Mouse (Mus musculus): ENCODE results near the gene Farsb. TPM values are rescaled to one million over a fixed set of nuclear protein-coding genes. Genes with fewer than 3 reads are reported as not detected.

The Farsb gene
- polyA plus RNA-seq, 2 experiments, result 38.6 to 111 TPM

DNA sequence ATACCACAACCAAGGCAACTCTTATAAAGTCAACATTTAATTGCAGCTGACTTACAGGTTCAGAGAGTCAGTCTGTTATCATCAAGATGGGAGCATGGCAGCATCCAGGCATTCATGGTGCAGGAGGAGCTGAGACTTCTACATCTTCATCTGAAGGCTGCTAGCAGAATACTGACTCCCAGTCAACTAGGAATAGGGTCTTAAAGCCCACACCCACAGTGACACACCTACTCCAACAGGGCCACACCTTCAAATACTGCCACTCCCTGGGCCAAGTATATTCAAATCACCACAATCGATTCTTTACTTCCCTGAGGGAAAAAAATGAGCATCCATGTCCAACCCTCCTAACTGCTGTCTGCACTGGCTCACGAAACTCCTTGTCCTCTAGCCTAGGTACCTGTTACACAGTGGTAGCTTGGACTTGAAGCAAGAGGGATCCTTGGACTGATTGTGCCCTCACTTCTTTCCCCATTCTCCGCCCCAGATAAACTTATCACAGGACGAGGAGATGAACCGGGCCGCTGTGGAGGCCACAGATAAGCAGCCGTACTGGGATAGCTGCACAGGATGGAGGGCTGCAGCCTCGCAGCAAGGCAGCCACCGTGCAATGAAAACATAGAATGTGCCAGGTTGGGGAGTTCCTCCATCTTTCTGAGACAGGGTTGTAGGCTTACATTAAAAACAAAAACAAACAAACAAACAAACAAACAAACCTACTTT lies 45.9 kb upstream of the Farsb start:
- ATAC-seq (ENCODE audit: insufficient read depth) (peak; percentile 79), DNase-seq (ENCODE audit: low read depth in 3 of 3, low spot score in 3 of 3) (peak in 1 of 3 experiments; percentile 19)
- Histone ChIP-seq H3K27me3 (ENCODE audit: control insufficient read depth, insufficient read depth, low read length) (no peaks in the 10 kb centered on the region; the same call in 1 of the 2 replicates), H3K4me3 (ENCODE audit: insufficient read depth in 1 of 2, low read depth in 2 of 2, low read length in 2 of 2) (no peak overlapping the region), H3K4me1 (replicated peaks; ENCODE audit: control insufficient read depth in 2 of 2, insufficient read depth in 2 of 2, low read length in 1 of 2) (peaks cover 0 to 4% of the 10 kb centered on the region in 2 experiments; a peak in 1 of 4 replicates), H3K36me3 (replicated peaks; ENCODE audit: control insufficient read depth, insufficient read depth, low read depth) (no peaks in the 10 kb centered on the region), H3K9ac (replicated peaks) (no peak overlapping the region), H3K27ac (no peak overlapping the region), H3K4me2 (ENCODE audit: low read depth) (no peak overlapping the region), H3K9me3 (ENCODE audit: control insufficient read depth, low read length) (no peaks in the 10 kb centered on the region)
- 30% methylated on average over 9 of the region's 9 CpGs for WGBS (ENCODE audit: insufficient replicate concordance)
- TF ChIP-seq EP300 (IDR thresholded peaks at IDR 0.05; ENCODE audit: low read depth), result peak; percentile 65
- TF ChIP-seq CTCF (IDR thresholded peaks at IDR 0.05; ENCODE audit: low read depth), result no peak

DNA sequence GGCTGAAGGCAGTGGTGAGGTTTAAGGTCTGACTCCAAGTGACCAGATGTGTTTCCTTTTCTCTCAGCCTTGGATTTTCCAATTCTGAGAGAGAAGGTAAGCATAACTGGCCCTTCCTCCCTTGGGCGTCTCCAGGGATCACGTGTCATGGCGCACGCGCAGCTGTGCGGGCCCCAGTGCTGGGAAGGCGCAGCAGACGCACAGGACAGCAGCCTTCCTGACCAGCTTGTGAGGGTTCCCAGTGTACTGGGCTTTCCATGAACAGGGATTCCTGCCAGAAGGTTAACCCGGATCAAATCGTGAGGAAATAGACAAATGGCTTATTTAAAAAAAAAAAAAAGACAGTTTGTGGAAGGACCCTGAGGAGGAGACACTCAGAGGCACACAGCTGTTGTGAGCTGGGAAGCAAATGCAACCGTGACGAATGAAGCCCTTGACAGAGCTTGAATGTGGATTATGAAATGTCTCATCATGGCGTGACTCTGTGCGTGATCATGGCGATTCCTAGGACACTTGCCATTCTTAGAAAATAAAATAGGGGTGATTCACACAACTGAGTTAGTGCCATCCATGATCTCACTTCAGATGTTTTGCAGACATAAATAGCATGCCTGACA lies 43.6 kb upstream of the Farsb start:
- Histone ChIP-seq H3K4me1 (replicated peaks; ENCODE audit: control insufficient read depth in 2 of 2, insufficient read depth in 2 of 2, low read length in 1 of 2) (peaks cover 0 to 4% of the 10 kb centered on the region in 2 experiments; a peak in 1 of 4 replicates), H3K9me3 (ENCODE audit: control insufficient read depth, low read length) (no peaks in the 10 kb centered on the region), H3K9ac (replicated peaks) (no peak overlapping the region), H3K27me3 (ENCODE audit: control insufficient read depth, insufficient read depth, low read length) (no peaks in the 10 kb centered on the region), H3K4me2 (ENCODE audit: low read depth) (no peak overlapping the region), H3K27ac (no peak overlapping the region), H3K36me3 (replicated peaks; ENCODE audit: control insufficient read depth, insufficient read depth, low read depth) (no peaks in the 10 kb centered on the region), H3K4me3 (ENCODE audit: insufficient read depth in 1 of 2, low read depth in 2 of 2, low read length in 2 of 2) (no peak overlapping the region)
- TF ChIP-seq CTCF (IDR thresholded peaks at IDR 0.05; ENCODE audit: low read depth) (no peak), EP300 (IDR thresholded peaks at IDR 0.05; ENCODE audit: low read depth) (no peak)
- WGBS (ENCODE audit: insufficient replicate concordance), result 81% methylated on average over 15 of the region's 15 CpGs
- ATAC-seq (ENCODE audit: insufficient read depth) (no peak), DNase-seq (ENCODE audit: low read depth in 3 of 3, low spot score in 3 of 3) (no peak)

DNA sequence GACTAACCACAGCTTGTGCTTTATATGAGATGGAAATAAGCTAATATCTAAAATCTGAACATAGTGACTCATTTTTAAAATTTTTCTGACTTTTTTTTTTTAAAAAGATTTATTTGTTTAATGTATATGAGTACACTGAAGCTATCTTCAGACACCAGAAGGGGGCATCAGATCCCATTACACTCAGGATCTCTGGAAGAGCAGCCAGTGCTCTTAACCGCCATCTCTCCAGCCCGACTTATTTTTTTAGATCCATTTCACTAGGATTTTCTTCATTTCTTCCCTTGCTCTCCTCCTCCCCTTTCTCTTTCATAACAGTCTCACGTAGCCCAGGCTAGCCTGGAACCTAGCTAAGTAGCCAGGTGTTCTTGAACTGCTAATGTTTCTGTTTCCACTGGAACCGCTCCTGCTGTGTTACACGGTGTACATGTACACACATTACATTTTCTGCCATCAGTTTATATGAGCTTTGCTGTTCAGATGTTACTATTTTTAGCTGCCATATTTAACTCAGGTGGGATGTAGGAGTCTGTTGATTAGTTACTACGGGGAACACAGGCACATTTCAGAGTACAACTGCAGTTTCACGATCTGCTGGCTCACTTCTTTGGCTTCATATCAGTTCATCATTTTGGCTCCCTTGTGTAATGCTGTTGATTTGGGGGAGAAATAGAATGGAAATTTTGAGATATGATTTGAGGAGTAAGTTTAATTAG lies 42.0 kb upstream of the Farsb start:
- WGBS (ENCODE audit: insufficient replicate concordance), result 62% methylated on average over 7 of the region's 7 CpGs
- Histone ChIP-seq H3K36me3 (replicated peaks; ENCODE audit: control insufficient read depth, insufficient read depth, low read depth) (no peaks in the 10 kb centered on the region), H3K27ac (no peak overlapping the region), H3K4me1 (replicated peaks; ENCODE audit: control insufficient read depth in 2 of 2, insufficient read depth in 2 of 2, low read length in 1 of 2) (peaks cover 0 to 4% of the 10 kb centered on the region in 2 experiments; a peak in 1 of 4 replicates), H3K9ac (replicated peaks) (no peak overlapping the region), H3K9me3 (ENCODE audit: control insufficient read depth, low read length) (no peaks in the 10 kb centered on the region), H3K4me3 (ENCODE audit: insufficient read depth in 1 of 2, low read depth in 2 of 2, low read length in 2 of 2) (no peak overlapping the region), H3K4me2 (ENCODE audit: low read depth) (no peak overlapping the region), H3K27me3 (ENCODE audit: control insufficient read depth, insufficient read depth, low read length) (no peaks in the 10 kb centered on the region)
- no peak for ATAC-seq (ENCODE audit: insufficient read depth)
- DNase-seq (ENCODE audit: low read depth in 3 of 3, low spot score in 3 of 3), result no peak
- TF ChIP-seq EP300 (IDR thresholded peaks at IDR 0.05; ENCODE audit: low read depth) (no peak), CTCF (IDR thresholded peaks at IDR 0.05; ENCODE audit: low read depth) (no peak)

DNA sequence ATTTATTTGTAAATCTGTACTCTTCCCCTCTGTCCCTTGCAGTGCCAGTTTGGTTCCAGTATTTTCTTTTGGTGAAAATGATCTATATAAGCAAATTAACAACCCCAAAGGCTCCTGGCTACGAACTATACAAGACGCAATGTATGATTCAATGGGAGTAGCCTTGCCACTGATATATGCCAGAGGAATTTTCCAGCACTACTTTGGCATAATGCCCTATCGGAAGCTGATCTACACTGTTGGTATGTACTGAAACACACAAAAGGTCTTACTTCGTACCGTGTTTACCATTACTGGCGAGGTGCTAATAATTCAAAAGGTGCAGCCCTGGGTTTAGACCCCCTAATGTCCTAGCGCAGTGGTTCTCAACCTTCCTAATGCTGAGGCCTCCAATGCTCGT lies 40.3 kb upstream of the Farsb start:
- Histone ChIP-seq H3K4me3 (ENCODE audit: insufficient read depth in 1 of 2, low read depth in 2 of 2, low read length in 2 of 2) (no peak overlapping the region), H3K4me2 (ENCODE audit: low read depth) (no peak overlapping the region), H3K9ac (replicated peaks) (no peak overlapping the region), H3K4me1 (replicated peaks; ENCODE audit: control insufficient read depth in 2 of 2, insufficient read depth in 2 of 2, low read length in 1 of 2) (no peaks in the 10 kb centered on the region), H3K27ac (no peak overlapping the region), H3K36me3 (replicated peaks; ENCODE audit: control insufficient read depth, insufficient read depth, low read depth) (no peaks in the 10 kb centered on the region), H3K27me3 (ENCODE audit: control insufficient read depth, insufficient read depth, low read length) (no peaks in the 10 kb centered on the region), H3K9me3 (ENCODE audit: control insufficient read depth, low read length) (no peaks in the 10 kb centered on the region)
- 74% methylated on average over 8 of the region's 8 CpGs for WGBS (ENCODE audit: insufficient replicate concordance)
- ATAC-seq (ENCODE audit: insufficient read depth) (no peak), DNase-seq (ENCODE audit: low read depth in 3 of 3, low spot score in 3 of 3) (no peak)
- TF ChIP-seq CTCF (IDR thresholded peaks at IDR 0.05; ENCODE audit: low read depth) (no peak), EP300 (IDR thresholded peaks at IDR 0.05; ENCODE audit: low read depth) (no peak)

DNA sequence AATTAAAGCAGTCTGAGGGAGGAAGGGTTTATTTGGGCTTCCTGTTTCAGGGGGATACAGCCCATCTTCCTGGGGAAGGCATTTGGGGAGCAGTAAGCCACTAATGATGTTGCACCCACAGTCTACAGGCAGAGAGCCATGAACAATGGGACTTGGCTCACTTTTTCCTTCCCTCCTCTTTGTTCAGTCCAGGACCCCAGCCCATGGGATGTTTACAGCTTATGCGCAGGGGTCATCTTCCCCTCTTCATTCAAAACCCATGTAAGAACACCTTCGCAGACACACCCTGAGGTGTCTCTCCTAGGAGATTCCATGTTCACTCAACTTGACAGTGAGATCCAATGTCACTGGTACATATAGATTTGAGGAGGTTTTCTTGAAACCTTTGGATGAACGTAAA lies 39.7 kb upstream of the Farsb start:
- DNase-seq (ENCODE audit: low read depth in 3 of 3, low spot score in 3 of 3) (no peak), ATAC-seq (ENCODE audit: insufficient read depth) (no peak)
- Histone ChIP-seq H3K9me3 (ENCODE audit: control insufficient read depth, low read length) (no peaks in the 10 kb centered on the region), H3K27ac (no peak overlapping the region), H3K36me3 (replicated peaks; ENCODE audit: control insufficient read depth, insufficient read depth, low read depth) (no peaks in the 10 kb centered on the region), H3K4me1 (replicated peaks; ENCODE audit: control insufficient read depth in 2 of 2, insufficient read depth in 2 of 2, low read length in 1 of 2) (no peaks in the 10 kb centered on the region), H3K27me3 (ENCODE audit: control insufficient read depth, insufficient read depth, low read length) (no peaks in the 10 kb centered on the region), H3K9ac (replicated peaks) (no peak overlapping the region), H3K4me2 (ENCODE audit: low read depth) (no peak overlapping the region), H3K4me3 (ENCODE audit: insufficient read depth in 1 of 2, low read depth in 2 of 2, low read length in 2 of 2) (no peak overlapping the region)
- TF ChIP-seq EP300 (IDR thresholded peaks at IDR 0.05; ENCODE audit: low read depth), result no peak
- TF ChIP-seq CTCF (IDR thresholded peaks at IDR 0.05; ENCODE audit: low read depth), result no peak
- WGBS (ENCODE audit: insufficient replicate concordance), result 76% methylated on average over 3 of the region's 3 CpGs

Measured in liver, embryonic 14.5 days (tissue).